Mouse (Mus musculus) CD4-positive helper T cell, adult 2 months (primary cell): ENCODE measurements at regions not wholly inside any gene's neighbourhood (a gene's known extent, or its start where the extent isn't known, plus 50 kb on each side); places are given as distances from the start of the nearest gene placed in this dataset.
A peak's percentile ranks its signal among the peaks of the same experiment; 100 is the strongest.

Source experiments
- DNase-seq: peaks from one replicate; pipeline ENCODE4 v3.0.0-alpha.2; 2012; ENCODE audit warnings: low read depth, missing footprints, low spot score

GRCm38 (mm10) chr10:97248522-97248921 is 230.9 kb upstream of the Dcn start:
- DNase-seq, result no peak

- no peak for DNase-seq
Measured at GRCm38 (mm10) chr10:97249760-97250159, 229.6 kb upstream of the Dcn start.

- no peak for DNase-seq
Measured at GRCm38 (mm10) chr10:97250167-97250566, 229.2 kb upstream of the Dcn start.

- no peak for DNase-seq
Measured at GRCm38 (mm10) chr10:97265959-97266517, 213.4 kb upstream of the Dcn start.

GRCm38 (mm10) chr10:97282416-97282815 is 197.0 kb upstream of the Dcn start:
- no peak for DNase-seq

GRCm38 (mm10) chr10:97282841-97283496 is 196.4 kb upstream of the Dcn start:
- no peak for DNase-seq

- no peak for DNase-seq
Measured at GRCm38 (mm10) chr10:97304791-97305355, 174.5 kb upstream of the Dcn start.

GRCm38 (mm10) chr10:97309580-97309979 is 169.8 kb upstream of the Dcn start:
- DNase-seq, result no peak

GRCm38 (mm10) chr10:97312509-97312908 is 166.9 kb upstream of the Dcn start:
- peak; percentile 33 for DNase-seq

GRCm38 (mm10) chr10:97312978-97313377 is 166.4 kb upstream of the Dcn start:
- DNase-seq, result peak; percentile 92

- peak; percentile 92 for DNase-seq
Measured at GRCm38 (mm10) chr10:97313407-97313901, 166.0 kb upstream of the Dcn start.

- DNase-seq, result no peak
Measured at GRCm38 (mm10) chr10:97332639-97333038, 146.8 kb upstream of the Dcn start.

- no peak for DNase-seq
Measured at GRCm38 (mm10) chr10:97334044-97334443, 145.4 kb upstream of the Dcn start.

- DNase-seq, result no peak
Measured at GRCm38 (mm10) chr10:97334606-97335150, 144.7 kb upstream of the Dcn start.

GRCm38 (mm10) chr10:97338033-97338692 is 141.2 kb upstream of the Dcn start:
- DNase-seq, result no peak

GRCm38 (mm10) chr10:97339866-97340706 is 139.3 kb upstream of the Dcn start:
- peak; percentile 21 for DNase-seq

GRCm38 (mm10) chr10:97345347-97345746 is 134.1 kb upstream of the Dcn start:
- DNase-seq, result peak; percentile 62

- no peak for DNase-seq
Measured at GRCm38 (mm10) chr10:97346949-97347348, 132.5 kb upstream of the Dcn start.

GRCm38 (mm10) chr10:97368625-97369024 is 110.8 kb upstream of the Dcn start:
- no peak for DNase-seq

- DNase-seq, result peak; percentile 52
Measured at GRCm38 (mm10) chr10:97375824-97376223, 103.6 kb upstream of the Dcn start.

- no peak for DNase-seq
Measured at GRCm38 (mm10) chr10:97376376-97376775, 103.0 kb upstream of the Dcn start.
